Mouse (Mus musculus): ENCODE measurements around the gene Dazap2.
A peak's percentile ranks its signal among the peaks of the same experiment; 100 is the strongest.

Gene Dazap2

GRCm38 (mm10) chr15:100614996-100615824 is at the start of gene Dazap2:
TSS of gene Dazap2 (plus strand) at chr15:100615349.
- peak; percentile 97 for DNase-seq (ENCODE audit: low read depth, low spot score)

- no peak for DNase-seq (ENCODE audit: low read depth, low spot score)
Observed at GRCm38 (mm10) chr15:100566531-100566930, 48.6 kb upstream of the Dazap2 start.

- DNase-seq (ENCODE audit: low read depth, low spot score): no peak
Observed at GRCm38 (mm10) chr15:100569239-100569638, 45.9 kb upstream of the Dazap2 start.

- no peak for DNase-seq (ENCODE audit: low read depth, low spot score)
Observed at GRCm38 (mm10) chr15:100573946-100574345, 41.2 kb upstream of the Dazap2 start.

- no peak for DNase-seq (ENCODE audit: low read depth, low spot score)
Observed at GRCm38 (mm10) chr15:100574378-100574777, 40.8 kb upstream of the Dazap2 start.

- no peak for DNase-seq (ENCODE audit: low read depth, low spot score)
Observed at GRCm38 (mm10) chr15:100575366-100575765, 39.8 kb upstream of the Dazap2 start.

GRCm38 (mm10) chr15:100576392-100576791 is 38.8 kb upstream of the Dazap2 start:
- DNase-seq (ENCODE audit: low read depth, low spot score): no peak

- no peak for DNase-seq (ENCODE audit: low read depth, low spot score)
Observed at GRCm38 (mm10) chr15:100576810-100577209, 38.3 kb upstream of the Dazap2 start.

- no peak for DNase-seq (ENCODE audit: low read depth, low spot score)
Observed at GRCm38 (mm10) chr15:100577972-100578371, 37.2 kb upstream of the Dazap2 start.

GRCm38 (mm10) chr15:100580108-100580507 is 35.0 kb upstream of the Dazap2 start:
- no peak for DNase-seq (ENCODE audit: low read depth, low spot score)

GRCm38 (mm10) chr15:100585931-100586330 is 29.2 kb upstream of the Dazap2 start:
- no peak for DNase-seq (ENCODE audit: low read depth, low spot score)

- no peak for DNase-seq (ENCODE audit: low read depth, low spot score)
Observed at GRCm38 (mm10) chr15:100587166-100587565, 28.0 kb upstream of the Dazap2 start.

GRCm38 (mm10) chr15:100588297-100588696 is 26.9 kb upstream of the Dazap2 start:
- DNase-seq (ENCODE audit: low read depth, low spot score): no peak

- no peak for DNase-seq (ENCODE audit: low read depth, low spot score)
Observed at GRCm38 (mm10) chr15:100590436-100590835, 24.7 kb upstream of the Dazap2 start.

GRCm38 (mm10) chr15:100592817-100593216 is 22.3 kb upstream of the Dazap2 start:
- no peak for DNase-seq (ENCODE audit: low read depth, low spot score)

GRCm38 (mm10) chr15:100598287-100598882 is 16.8 kb upstream of the Dazap2 start:
- no peak for DNase-seq (ENCODE audit: low read depth, low spot score)

- DNase-seq (ENCODE audit: low read depth, low spot score): no peak
Observed at GRCm38 (mm10) chr15:100598883-100599275, 16.3 kb upstream of the Dazap2 start.

GRCm38 (mm10) chr15:100599276-100600046 is 15.7 kb upstream of the Dazap2 start, which contains the start of gene Pou6f1:
TSS of gene Pou6f1 (minus strand) at chr15:100599984.
- DNase-seq (ENCODE audit: low read depth, low spot score): no peak

- no peak for DNase-seq (ENCODE audit: low read depth, low spot score)
Observed at GRCm38 (mm10) chr15:100600047-100600695, 15.0 kb upstream of the Dazap2 start.

- DNase-seq (ENCODE audit: low read depth, low spot score): no peak
Observed at GRCm38 (mm10) chr15:100600696-100601272, 14.4 kb upstream of the Dazap2 start.

- no peak for DNase-seq (ENCODE audit: low read depth, low spot score)
Observed at GRCm38 (mm10) chr15:100601669-100602068, 13.5 kb upstream of the Dazap2 start.
